Mouse (Mus musculus): ENCODE data around the gene Lsm4.

Gene Lsm4

DNA sequence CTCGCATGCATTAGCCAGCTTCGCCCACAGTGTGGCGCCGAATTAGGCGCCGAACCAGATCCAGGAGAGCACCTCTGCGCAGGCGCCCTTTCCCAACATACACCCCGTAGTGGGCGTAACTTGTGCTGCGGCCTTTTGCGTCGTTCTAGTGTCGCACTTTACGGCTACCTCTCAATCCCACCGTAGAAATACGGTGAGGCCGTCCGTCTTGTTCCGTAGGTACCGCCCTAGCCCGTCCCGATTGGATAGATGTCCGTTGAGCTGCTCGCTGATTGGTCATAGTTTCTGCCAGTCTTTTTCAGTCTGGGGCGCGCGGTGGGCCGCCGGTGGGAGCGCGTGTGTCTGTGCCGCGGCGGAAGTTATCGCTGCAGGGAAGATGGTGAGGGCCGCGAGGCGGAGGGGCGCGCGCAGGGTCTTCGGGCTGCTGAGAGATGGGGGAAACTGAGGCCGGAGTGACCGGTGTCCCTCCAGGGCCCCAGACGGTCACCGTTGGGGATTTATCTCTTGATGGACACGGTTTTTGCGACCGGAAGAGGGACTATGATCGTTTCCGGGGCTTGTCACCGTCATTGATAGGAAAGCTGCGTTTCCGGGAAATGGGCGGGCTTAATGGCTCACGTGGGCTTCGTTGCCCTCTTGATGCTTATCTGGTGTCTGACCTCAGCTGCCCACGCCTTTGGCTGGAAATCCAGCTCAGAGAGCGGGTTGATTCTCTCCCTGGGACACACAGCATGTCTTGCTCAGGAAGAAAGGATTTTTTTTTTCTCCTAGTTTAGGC, at the start of gene Lsm4:
TSS of gene Lsm4 (plus strand) at position 170 of the 778 bp plus-strand sequence.
- DNase-seq, result peak; percentile 99

GRCm38 (mm10) chr8:70625104-70625503, 47.9 kb upstream of the Lsm4 start:
- no peak for DNase-seq

- DNase-seq, result no peak
Measured at GRCm38 (mm10) chr8:70627041-70627440, 46.0 kb upstream of the Lsm4 start.

DNA sequence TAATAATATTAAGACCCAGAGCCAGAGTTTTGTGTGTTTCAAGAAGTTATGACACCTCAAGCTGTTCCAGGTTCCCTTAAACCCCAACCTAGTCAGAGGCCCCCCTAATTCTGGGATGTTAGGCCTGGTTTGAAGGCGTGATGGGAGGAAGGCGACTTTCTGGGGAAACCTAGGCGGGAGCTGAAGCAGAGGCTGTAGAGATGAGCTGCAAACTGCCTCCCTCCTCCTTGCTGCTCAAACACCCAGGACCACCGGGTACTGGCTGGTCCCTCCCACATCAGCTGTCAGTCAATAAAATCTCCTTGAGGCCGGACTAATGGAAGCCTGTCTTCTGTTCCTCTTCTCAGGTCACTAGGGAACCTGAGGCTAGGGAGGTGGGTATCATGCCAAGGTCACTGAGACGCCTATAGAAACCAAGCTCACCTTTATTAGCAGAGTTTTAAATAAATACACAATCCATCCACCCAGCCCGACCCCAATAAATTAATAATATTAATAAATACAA, 44.0 kb upstream of the Lsm4 start:
- no peak for DNase-seq

DNA sequence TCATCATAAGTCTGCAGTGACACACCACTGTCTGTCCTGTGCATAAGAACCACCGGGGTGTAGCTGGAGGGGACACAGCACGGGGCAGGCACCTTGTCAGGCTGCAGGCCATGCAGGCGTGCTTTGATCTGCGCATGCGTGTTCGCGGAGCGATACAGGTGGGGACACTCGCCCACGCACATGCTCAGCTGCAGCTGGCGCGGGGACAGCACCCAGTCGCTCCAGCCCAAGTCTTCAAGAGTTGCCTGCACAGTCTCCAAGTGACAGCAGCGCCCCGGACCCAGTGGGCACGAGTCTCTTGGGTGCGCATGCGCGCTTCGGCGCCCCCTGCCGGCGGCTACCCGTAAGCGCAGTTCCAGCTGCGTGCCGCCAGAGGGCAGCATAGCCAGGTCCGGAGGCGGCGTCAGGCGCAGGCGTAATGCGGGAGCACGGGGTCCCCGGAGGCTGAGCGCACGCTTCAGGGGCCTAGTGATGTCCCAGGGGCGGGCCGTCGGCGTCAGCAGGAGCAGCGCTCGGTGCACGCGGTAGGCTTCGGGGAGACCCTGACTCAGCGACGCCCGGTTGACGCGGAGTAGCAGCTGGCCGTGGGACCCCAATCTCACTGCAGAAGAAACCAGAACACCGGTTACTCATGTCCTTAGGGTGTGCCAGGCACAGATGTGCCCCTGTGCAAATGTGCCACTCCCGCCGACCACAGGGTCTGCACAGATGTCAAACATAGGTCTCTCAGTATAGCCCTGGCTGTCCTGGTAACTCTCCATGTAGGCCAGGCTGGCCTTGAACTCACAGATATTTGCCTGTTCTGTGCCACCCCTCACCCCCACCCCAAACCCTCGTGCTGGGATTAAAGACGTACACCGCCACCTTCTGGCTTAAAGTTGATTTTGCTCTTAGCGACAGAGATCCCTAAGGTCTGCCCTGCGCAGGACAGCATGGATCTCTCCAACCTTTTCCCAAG, 43.2 kb upstream of the Lsm4 start:
- DNase-seq, result peak; percentile 90

- DNase-seq, result no peak
Measured at GRCm38 (mm10) chr8:70630532-70631381, 42.3 kb upstream of the Lsm4 start.

DNA sequence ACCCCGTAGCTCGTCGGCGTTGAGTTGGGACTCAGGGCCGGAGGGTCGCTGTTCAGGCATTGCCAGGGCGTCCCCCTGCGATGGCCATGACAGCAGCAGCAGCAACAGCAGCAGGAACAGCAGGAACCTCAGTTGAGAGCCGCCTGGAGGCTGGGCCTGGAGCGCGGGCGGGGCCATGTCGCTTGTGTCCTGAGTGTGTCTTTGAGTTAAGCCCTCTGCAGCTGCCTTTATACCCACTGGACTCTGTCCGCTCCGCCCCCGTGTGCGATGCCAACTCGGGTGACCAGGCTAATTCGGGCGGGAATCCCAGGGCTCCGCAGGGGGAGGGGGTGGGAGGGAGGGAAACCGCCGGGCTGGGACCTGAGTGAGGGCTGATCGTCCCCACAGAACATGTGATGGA, 41.6 kb upstream of the Lsm4 start:
- DNase-seq, result no peak

DNA sequence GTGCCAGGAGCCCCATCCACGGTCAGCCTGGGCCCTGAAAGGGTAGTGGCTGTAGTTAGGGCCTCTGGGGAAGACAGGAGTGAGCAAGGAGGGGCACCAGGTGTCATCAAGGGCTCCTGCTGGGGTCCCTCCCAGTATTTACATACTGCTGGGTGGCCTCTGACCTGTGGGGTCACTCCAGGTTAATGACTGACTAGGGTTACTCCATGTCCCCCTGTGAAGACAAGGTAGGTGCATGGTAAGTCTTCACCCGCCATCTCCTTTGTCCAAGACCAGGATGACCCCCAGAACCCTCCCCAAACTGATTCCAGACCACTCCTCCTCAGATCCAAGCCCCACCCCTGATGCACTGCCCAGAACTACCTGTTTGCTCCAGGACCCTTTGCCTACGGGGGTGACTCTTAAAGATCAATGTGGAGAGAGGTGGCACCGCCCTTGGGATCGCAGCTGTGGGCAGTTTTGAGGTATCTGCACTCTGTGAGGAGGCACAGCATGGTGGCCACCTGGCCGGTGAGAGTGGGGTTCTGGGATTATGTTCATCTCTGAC, 40.6 kb upstream of the Lsm4 start, which contains the start of gene Gdf15:
TSS of gene Gdf15 (minus strand) at position 111 of the 547 bp plus-strand sequence.
- no peak for DNase-seq

DNA sequence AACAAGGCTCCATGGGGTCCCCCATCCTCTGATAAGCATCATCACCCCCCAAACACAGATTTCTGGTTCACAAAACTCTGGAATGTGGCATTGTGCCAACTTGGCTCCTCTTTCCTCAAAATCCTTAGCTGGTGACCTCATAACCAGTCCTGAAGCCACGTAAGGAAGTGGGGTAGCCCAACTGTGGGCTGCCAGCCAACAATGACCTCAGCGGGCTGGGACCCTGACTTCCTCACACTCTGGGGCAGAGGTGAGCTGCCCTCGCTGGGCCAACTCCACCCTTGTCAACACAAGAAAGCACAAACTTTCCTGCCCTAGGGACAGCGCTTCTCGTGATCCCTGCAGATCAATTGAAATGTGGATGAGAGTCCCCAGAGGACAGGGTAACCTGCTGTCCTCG, 39.0 kb upstream of the Lsm4 start:
- DNase-seq, result no peak

DNA sequence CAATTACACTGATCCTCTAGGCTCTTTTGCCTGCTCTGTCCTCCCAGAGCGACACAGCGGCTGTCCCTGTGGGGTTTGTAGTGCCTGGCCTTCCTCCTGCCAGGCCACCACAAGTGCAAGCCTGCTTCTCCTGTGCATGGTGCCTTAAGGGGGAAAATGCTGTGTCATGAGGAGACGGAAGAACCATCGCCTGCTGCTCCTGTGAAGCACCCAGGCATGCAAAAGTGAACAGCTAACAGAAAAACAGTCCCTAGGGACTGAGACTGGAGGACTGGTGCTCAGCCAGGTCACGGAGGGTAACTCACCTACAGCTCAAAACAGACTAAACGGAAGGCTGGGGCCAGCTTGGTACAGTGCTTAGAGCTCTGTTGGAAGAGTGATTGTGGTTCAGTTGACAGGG, 37.5 kb upstream of the Lsm4 start:
- no peak for DNase-seq

GRCm38 (mm10) chr8:70636838-70637237, 36.2 kb upstream of the Lsm4 start:
- DNase-seq, result no peak

DNA sequence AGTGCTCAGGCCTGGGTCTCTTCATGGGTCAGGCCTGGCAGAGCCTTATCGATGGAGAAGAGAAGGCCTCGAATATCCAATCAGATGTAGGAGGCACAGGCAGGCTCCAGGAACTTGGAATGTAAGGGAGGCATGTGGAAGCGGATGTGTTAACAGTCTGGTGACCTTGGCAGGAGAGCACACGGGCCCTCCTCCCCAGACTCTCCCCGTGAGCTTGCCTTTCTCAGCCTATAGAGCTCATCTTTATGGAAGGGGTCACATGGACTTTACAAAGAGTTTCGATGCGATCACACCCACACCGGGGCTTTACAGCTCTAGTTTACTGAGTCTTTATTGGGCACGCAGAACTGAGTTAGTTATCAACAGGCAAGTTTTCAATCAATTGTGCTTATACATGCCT, 34.3 kb upstream of the Lsm4 start:
- DNase-seq, result no peak

DNA sequence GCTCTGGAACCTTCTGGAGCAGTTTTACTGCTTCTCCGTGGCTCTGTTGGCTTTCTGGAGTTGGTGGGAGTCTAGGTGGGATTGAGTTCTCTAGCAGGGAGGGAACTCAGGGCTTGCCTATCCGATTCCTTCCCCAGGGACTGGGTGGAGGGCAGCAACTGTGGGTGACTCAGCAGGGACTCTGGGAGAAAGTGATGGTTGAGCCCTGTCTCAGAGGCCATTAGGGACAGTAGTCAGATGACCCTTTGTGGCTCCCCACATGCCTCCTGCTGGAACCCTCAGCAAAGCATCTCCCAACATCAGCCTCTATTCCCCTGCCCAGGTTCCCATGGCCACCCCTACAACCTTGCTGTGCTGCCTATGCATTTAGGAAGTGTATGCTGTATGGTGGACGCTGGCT, 30.0 kb upstream of the Lsm4 start:
- DNase-seq, result no peak

DNA sequence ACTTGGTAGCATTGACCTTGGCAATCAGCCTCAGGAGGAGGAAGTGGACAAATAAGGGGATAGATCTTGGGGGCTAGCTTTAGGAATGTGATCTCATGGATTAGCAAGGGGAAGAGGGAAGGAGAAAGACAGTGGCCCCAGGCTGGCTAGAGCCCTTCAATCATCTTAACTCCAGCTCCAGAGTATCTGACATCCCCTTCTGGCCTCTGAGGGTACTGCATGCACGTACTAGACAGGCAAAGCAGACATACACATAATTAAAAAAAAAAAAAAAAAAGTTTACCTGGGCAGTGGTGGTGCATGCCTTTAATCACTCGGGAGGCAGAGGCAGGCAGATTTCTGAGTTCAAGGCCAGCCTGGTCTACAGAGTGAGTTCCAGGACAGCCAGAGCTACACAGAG, 29.0 kb upstream of the Lsm4 start:
- no peak for DNase-seq

DNA sequence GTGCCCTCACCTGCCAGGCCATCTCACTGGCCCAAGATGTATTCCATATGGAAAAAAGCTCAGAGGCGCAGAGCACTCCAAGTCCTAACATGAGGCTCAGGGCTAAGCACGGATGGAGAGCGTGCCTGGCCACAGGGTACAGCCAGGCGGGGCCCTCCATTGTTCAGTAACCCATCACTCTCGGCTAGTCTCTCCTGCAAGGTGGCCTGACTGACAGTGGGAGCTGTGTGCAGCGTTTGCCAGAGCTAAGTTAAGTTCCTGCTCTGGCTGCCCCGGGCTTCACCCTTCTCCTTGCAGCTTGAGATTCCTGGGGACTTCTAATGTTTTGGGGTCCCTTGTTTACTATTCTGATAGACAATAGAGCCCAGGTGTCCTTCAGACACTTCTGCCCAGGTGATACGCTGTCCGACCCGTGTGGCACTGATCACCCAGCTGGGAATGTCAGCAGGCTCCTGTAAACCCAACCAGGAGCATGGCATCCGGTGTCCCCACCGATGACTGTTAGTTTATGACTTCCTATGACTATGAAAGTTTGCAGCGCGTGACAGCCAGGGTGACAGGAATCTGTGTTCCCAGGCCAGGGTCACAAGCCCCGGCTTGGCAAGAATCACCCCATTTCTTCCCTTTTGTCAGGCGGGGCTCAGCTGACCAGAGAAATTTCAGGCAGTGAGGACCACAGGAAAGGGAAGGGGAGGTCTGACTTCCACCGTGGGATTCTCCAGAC, 27.4 kb upstream of the Lsm4 start:
- no peak for DNase-seq

DNA sequence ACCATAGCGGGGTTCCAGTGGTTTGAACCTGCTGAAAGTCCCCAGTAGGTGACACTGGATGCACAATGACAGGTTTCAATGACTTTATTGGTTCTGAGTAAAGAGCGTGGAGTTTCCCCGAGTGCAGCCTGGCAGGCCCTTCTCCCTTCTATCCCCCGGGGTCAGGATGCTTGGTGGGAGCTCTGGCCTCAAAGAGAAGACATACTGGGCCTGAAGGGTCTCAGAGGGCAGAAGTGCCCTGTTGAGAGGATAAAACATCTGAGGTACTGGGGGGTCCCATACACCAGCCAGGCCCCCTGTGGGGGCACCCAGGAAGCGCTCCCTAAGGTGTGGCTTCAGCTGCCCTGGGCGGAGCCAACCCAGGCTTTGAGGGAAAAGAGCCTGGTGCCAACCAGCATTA, 26.7 kb upstream of the Lsm4 start:
- DNase-seq, result no peak

DNA sequence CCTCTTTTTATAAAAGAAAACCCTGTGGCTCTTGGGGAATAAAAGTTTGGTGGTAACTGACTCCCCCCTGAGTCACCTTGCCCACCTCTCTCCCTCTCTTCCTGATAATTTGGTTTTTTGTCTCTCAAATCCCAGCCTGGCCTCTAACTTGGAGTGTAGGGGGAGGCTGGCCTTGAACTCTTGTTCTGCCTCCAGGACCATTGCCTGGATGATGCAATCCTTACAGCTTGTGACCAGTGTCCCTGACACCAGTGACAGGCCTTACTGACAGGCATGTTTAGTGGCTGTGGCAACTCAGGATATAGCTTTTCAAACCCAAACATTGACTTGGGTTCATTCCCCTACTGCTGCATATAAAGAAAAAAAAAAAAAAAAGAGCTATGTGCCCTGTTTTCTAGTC, 26.3 kb upstream of the Lsm4 start:
- no peak for DNase-seq

DNA sequence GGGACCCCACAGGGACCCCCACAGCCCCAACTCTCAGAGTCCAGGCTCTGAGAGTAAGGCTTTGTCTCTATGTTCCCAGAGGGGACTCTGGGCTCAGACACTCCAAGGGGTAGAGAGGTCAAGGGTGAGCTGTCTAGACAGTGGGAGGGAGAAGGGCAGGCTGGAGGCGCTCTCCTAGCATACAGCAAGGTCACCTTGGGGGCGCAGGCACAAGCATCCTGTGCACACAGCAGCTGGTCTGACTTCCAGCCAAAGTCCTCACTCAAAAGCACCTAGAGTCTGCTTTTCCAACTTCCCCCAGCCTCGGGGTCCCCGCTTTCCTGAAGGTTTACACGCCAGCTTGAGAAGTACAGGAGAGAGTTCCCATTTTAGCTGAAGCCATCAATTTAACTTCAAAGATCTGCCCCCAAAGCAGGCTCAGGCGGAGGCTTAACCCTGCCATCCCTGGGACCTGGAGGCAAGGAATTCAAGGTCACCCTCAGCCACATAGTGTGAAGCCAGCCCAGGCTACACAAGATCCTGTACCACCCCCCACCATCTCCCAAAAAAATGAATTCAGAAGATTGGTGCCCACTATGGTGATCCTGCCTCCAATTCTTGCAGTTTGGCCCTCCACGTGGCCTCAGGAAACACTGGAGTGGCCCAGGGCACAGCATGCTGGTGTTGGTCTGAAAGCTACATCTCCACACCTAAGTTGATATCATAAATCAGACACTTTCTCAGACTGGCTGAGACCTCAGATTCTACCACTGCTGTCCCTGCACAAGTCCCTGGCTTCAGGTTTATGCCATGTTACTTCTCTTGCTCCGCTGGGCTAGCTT, 25.5 kb upstream of the Lsm4 start:
- no peak for DNase-seq

- no peak for DNase-seq
Measured at GRCm38 (mm10) chr8:70648164-70648442, 24.9 kb upstream of the Lsm4 start.

- DNase-seq, result no peak
Measured at GRCm38 (mm10) chr8:70648921-70649320, 24.1 kb upstream of the Lsm4 start.

DNA sequence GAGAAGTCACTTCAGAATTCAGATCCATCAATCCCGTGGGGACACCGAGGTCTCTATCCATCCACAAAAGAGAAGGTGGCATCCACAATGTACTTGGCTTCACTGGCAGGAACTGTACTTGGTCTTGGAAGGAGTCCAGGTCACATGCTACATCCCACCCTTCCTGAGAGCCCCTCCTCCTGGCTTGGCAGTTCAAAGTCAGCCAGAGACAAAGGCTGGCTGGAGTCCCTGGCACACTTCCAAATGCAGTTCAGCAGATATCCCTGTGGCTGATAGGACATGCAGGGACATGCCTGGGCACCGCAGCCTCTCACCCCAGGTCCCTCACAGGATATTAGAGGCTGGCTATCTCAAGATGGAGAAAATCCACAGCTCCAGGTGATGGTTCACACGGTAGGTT, 23.7 kb upstream of the Lsm4 start:
- DNase-seq, result no peak

All from right cerebral cortex, postnatal 25 days (tissue).